Mouse (Mus musculus) heart, embryonic 11.5 days (tissue): ENCODE measurements around the gene Tgif1. TPM values are rescaled to one million over a fixed set of nuclear protein-coding genes. Genes with fewer than 3 reads are reported as not detected.

Experiments
- ATAC-seq: fragments of 200-750 bp; cut with Nextera tagmentation; replicated peaks from 2 replicates; pipeline ENCODE4 v1.8.0; 2017; ENCODE audit warnings: moderate library complexity; ENCODE audit not compliant: insufficient number of reproducible peaks, low FRiP score, low TSS enrichment
- H3K27ac ChIP-seq: fragments of 300-500 bp; sonication (generic); 2 replicates; pipeline ENCODE4 v1.5.1; 2014; ENCODE audit warnings: mild to moderate bottlenecking, low read depth, low read length
- H3K27me3 ChIP-seq: fragments of 300-500 bp; sonication (generic); 2 replicates; pipeline ENCODE4 v1.6.1; 2014; ENCODE audit warnings: mild to moderate bottlenecking, low read length, mixed read lengths; ENCODE audit not compliant: control insufficient read depth, insufficient read depth
- H3K36me3 ChIP-seq: fragments of 300-500 bp; sonication (generic); 2 replicates; pipeline ENCODE4 v1.6.1; 2014; ENCODE audit warnings: mild to moderate bottlenecking, low read length, moderate library complexity, mixed read lengths; ENCODE audit not compliant: control insufficient read depth, insufficient read depth
- H3K4me1 ChIP-seq: fragments of 300-500 bp; sonication (generic); 2 replicates; pipeline ENCODE4 v1.6.1; 2014; ENCODE audit warnings: low read length; ENCODE audit not compliant: control insufficient read depth, insufficient read depth
- H3K4me2 ChIP-seq: fragments of 300-500 bp; sonication (generic); 2 replicates; pipeline ENCODE4 v1.6.1; 2014; ENCODE audit warnings: mild to moderate bottlenecking, moderate library complexity
- H3K4me3 ChIP-seq: fragments of 300-500 bp; sonication (generic); 2 replicates; pipeline ENCODE4 v1.5.1; 2014; ENCODE audit warnings: low read depth, low read length
- H3K9ac ChIP-seq: fragments of 300-500 bp; sonication (generic); 2 replicates; pipeline ENCODE4 v1.6.1; 2014; ENCODE audit warnings: mild to moderate bottlenecking, low read depth, low read length, moderate library complexity
- H3K9me3 ChIP-seq: fragments of 300-500 bp; sonication (generic); replicated peaks from 2 replicates; pipeline ENCODE4 v1.6.1; 2016; ENCODE audit warnings: low read length; ENCODE audit not compliant: control insufficient read depth
- WGBS: fragments of 180-500 bp; shearing (Covaris S2); extraction: QIAGEN DNeasy Blood & Tissue Kit; methylation state at CpG from one replicate; pipeline ENCODE4 v1.1.7; 2014; ENCODE audit not compliant: insufficient replicate concordance; 5-methylcytosine and 5-hydroxymethylcytosine counted together
- polyA plus RNA-seq: library from polyadenylated mRNA; unstranded; fragments of >200 nt; fragmentation: Nextera tagmentation; extraction: Ambion mirVana; gene quantifications from 2 replicates; pipeline ENCODE4 v1.2.1, GENCODE M21; 2014

Tgif1 gene
- polyA plus RNA-seq, 1 experiment from 2014 or later, result 31.5 TPM

GRCm38 (mm10) chr17:70871676-70872075, 18.3 kb upstream of the Tgif1 start:
- WGBS, result 53% methylated on average over 5 of the region's 5 CpGs
- Histone ChIP-seq H3K27me3 (no peaks in the 10 kb centered on the region), H3K36me3 (no peaks in the 10 kb centered on the region), H3K4me1 (peaks cover 6% of the 10 kb centered on the region; the same call in 1 of the 2 replicates), H3K9ac (no peak overlapping the region), H3K4me3 (no peak overlapping the region), H3K27ac (no peak overlapping the region), H3K4me2 (no peak overlapping the region), H3K9me3 (no peaks in the 10 kb centered on the region)
- ATAC-seq, result no peak

- peaks cover 6% of the 10 kb centered on the region; the same call in 1 of the 2 replicates for H3K4me1 ChIP-seq
- H3K4me2 ChIP-seq, result no peak overlapping the region
- no peak overlapping the region for H3K27ac ChIP-seq
- ATAC-seq, result no peak
- H3K9ac ChIP-seq, result no peak overlapping the region
- no peaks in the 10 kb centered on the region for H3K36me3 ChIP-seq
- no peak overlapping the region for H3K4me3 ChIP-seq
- no peaks in the 10 kb centered on the region for H3K27me3 ChIP-seq
- H3K9me3 ChIP-seq, result no peaks in the 10 kb centered on the region
- 76% methylated on average over 4 of the region's 4 CpGs for WGBS
Measured at GRCm38 (mm10) chr17:70870581-70870980, 17.2 kb upstream of the Tgif1 start.

- WGBS, result 76% methylated on average over 5 of the region's 5 CpGs
- no peak for ATAC-seq
- Histone ChIP-seq H3K27ac (no peak overlapping the region), H3K4me3 (no peak overlapping the region), H3K9ac (no peak overlapping the region), H3K36me3 (no peaks in the 10 kb centered on the region), H3K27me3 (no peaks in the 10 kb centered on the region), H3K4me1 (peaks cover 6% of the 10 kb centered on the region; the same call in 1 of the 2 replicates), H3K4me2 (no peak overlapping the region), H3K9me3 (no peaks in the 10 kb centered on the region)
Measured at GRCm38 (mm10) chr17:70868577-70869229, 15.4 kb upstream of the Tgif1 start.

DNA sequence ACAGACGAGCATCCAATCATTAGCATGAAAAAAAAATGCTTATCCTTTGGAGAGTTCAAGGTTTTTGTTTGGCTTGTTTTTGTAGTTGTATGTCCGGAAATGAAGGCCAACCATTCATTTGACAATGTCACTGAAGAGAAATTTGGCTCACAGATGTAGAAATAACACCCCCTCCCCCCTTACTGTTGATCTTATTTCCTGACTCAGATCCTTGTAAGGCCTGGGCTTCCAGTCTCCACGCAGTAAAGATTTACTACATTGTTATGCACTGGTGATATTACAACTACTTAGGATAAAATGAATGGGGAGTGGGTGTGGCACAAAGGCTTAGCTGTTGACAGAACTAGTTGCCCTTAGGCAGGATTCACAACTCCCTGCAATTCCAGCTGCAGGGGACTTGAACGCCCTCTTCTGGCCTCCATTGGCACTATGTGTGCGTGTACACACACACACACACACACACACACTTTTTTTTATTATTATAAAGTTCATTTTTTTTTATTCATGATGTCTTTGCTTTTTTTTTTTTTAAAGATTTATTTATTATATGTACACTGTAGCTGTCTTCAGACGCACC, 13.3 kb upstream of the Tgif1 start:
- no peaks in the 10 kb centered on the region for H3K4me1 ChIP-seq
- no peak overlapping the region for H3K9ac ChIP-seq
- 81% methylated on average over 6 of the region's 6 CpGs for WGBS
- no peaks in the 10 kb centered on the region for H3K27me3 ChIP-seq
- H3K4me2 ChIP-seq, result no peak overlapping the region
- no peak for ATAC-seq
- no peaks in the 10 kb centered on the region for H3K9me3 ChIP-seq
- H3K36me3 ChIP-seq, result no peaks in the 10 kb centered on the region
- H3K27ac ChIP-seq, result no peak overlapping the region
- H3K4me3 ChIP-seq, result no peak overlapping the region

DNA sequence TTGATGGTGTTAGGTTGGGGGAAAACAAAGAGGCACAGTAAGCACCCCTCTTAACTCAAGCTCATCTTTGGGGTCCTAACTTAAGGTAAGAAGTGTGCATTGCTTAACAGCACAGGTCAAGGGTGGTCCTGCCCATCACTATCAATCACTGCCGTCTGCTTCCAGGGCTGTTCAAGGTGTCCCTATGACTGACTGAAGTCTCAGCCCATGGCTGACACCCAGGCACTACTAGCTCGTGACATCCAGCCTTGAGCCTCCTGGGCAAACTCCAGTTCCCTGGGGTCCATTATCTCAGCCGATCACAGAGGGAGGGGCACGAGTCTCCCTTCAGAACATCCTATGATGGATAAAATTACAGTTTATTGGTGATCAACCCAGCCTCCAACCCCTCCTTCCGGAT, 12.7 kb upstream of the Tgif1 start:
- no peaks in the 10 kb centered on the region for H3K9me3 ChIP-seq
- H3K36me3 ChIP-seq, result no peaks in the 10 kb centered on the region
- WGBS, result 76% methylated on average over 5 of the region's 5 CpGs
- no peaks in the 10 kb centered on the region for H3K4me1 ChIP-seq
- no peak for ATAC-seq
- H3K4me2 ChIP-seq, result no peak overlapping the region
- H3K9ac ChIP-seq, result no peak overlapping the region
- no peak overlapping the region for H3K27ac ChIP-seq
- H3K27me3 ChIP-seq, result no peaks in the 10 kb centered on the region
- no peak overlapping the region for H3K4me3 ChIP-seq

DNA sequence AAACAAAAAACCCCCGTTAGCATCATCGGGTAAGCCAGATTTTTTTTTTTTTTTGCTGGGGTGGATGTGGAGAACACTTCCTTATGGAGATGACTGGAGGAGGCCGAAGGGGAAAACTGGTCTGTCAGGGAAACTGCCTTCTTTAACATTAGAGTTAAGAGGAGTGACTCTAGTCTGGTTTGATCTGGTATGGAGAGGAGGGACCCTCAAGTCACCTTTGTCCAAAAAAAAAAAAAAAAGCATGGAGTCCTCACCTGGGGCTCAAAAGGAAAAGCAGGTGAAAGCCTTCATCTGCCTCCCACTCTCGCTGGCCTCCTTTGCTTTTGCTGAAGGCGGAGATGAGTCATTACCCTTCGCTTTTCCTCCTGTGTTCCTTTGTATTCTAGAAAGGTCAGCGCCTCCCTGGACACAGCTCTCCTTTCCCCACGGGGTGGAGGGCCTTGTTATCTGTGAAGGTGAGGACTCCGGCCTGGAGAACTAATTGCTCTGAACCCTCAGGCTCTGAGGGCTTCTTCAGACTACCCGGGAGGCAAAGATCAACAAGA, 11.8 kb upstream of the Tgif1 start:
- Histone ChIP-seq H3K27ac (no peak overlapping the region), H3K27me3 (no peaks in the 10 kb centered on the region), H3K36me3 (no peaks in the 10 kb centered on the region), H3K4me2 (no peak overlapping the region), H3K4me1 (no peaks in the 10 kb centered on the region), H3K9ac (no peak overlapping the region), H3K4me3 (no peak overlapping the region), H3K9me3 (no peaks in the 10 kb centered on the region)
- ATAC-seq, result no peak
- WGBS, result 70% methylated on average over 10 of the region's 10 CpGs

GRCm38 (mm10) chr17:70864645-70865044, 11.3 kb upstream of the Tgif1 start:
- Histone ChIP-seq H3K9ac (no peak overlapping the region), H3K4me1 (no peaks in the 10 kb centered on the region), H3K4me2 (no peak overlapping the region), H3K4me3 (no peak overlapping the region), H3K27ac (no peak overlapping the region), H3K36me3 (no peaks in the 10 kb centered on the region), H3K27me3 (no peaks in the 10 kb centered on the region), H3K9me3 (no peaks in the 10 kb centered on the region)
- 72% methylated on average over 3 of the region's 3 CpGs for WGBS
- no peak for ATAC-seq

DNA sequence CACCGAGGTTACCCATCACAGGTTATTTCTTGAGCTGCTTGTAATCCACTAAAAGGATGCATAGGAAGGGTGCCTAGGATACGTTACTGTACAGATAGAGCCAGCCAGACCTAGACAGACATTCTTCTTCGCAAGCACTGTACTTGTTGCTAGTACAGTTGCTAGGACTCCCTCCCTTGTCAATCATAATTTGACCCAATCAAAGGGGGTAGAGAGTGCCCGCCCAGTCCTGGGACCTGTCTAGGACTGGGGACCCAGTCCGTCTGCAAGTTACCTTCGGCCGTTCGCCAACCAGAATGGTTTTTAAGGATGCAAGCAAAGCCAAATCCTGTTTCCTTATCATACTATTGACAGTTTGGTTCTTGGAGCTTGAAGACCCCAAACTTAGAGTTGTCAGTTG, 10.8 kb upstream of the Tgif1 start:
- no peak overlapping the region for H3K9ac ChIP-seq
- no peak overlapping the region for H3K4me2 ChIP-seq
- ATAC-seq, result no peak
- H3K27me3 ChIP-seq, result no peaks in the 10 kb centered on the region
- H3K36me3 ChIP-seq, result no peaks in the 10 kb centered on the region
- no peak overlapping the region for H3K4me3 ChIP-seq
- no peaks in the 10 kb centered on the region for H3K9me3 ChIP-seq
- 89% methylated on average over 8 of the region's 8 CpGs for WGBS
- H3K4me1 ChIP-seq, result no peaks in the 10 kb centered on the region
- H3K27ac ChIP-seq, result no peak overlapping the region

- Histone ChIP-seq H3K27ac (no peak overlapping the region), H3K4me1 (no peaks in the 10 kb centered on the region), H3K9ac (no peak overlapping the region), H3K9me3 (no peaks in the 10 kb centered on the region), H3K4me2 (no peak overlapping the region), H3K27me3 (no peaks in the 10 kb centered on the region), H3K4me3 (no peak overlapping the region), H3K36me3 (no peaks in the 10 kb centered on the region)
- no peak for ATAC-seq
- 75% methylated on average over 4 of the region's 4 CpGs for WGBS
Measured at GRCm38 (mm10) chr17:70858814-70859213, 5.5 kb upstream of the Tgif1 start.
